Mouse (Mus musculus): Measurements from ENCODE around the gene Pus10.

Gene Pus10

GRCm38 (mm10) chr11:23695847-23696246 lies 30.4 kb downstream of the Pus10 start:
- no peak for DNase-seq (ENCODE audit: low spot score)

DNA sequence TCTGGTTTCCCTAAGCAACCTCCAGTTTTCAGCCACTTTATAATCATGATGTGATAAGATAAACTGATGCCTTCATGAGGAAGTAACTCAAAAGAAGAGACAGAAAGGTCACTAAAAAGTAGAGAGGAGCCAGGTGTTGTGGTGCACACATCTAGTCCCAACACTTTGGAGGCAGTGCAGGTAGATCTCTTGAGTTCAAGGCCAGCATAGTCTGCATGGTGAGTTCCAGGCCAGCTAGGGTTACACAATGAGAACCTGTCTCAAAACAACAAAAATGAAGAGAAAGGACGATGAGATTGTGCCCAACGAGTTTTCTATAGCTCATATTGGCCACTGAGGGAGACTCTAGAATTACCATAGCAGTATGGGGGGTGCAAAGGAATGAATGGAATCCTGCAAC lies 33.1 kb downstream of the Pus10 start:
- DNase-seq (ENCODE audit: low spot score): no peak

- DNase-seq (ENCODE audit: low spot score): no peak
Observed at GRCm38 (mm10) chr11:23699414-23700095, 34.1 kb downstream of the Pus10 start.

- no peak for DNase-seq (ENCODE audit: low spot score)
Observed at GRCm38 (mm10) chr11:23701831-23702230, 36.4 kb downstream of the Pus10 start.

DNA sequence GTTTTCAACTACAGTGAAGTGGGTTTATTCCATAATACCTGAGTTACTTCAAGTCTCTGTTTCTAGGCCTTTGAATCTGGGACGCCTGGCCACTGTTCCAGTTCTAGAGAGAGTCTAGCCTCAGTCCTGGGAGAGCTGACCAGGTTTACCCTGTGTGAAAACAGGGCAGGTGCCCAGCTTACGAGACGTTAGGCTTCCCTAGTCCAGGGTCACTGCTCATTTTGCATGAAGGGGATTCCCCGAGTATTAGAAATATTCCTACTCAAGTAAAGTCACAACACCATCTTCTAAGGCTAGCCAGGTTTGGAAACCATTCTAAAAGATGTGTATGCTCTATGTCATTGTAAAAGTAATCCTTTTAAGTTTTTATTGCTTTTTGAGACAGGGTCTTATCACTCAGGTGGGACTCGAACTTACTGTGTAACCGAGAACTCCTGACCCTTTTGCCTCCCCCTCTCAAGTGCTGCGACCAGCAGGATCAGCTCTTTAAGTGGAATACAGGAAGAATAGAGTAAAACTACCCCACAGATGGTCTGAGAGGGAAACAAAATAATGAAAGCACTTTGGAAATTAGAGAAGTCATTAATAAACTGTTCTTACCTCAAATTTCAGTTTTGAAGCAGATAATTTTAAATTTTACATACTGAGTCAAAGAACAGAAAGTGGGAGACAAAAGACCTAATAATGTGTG lies 39.3 kb downstream of the Pus10 start:
- DNase-seq (ENCODE audit: low spot score): no peak

DNA sequence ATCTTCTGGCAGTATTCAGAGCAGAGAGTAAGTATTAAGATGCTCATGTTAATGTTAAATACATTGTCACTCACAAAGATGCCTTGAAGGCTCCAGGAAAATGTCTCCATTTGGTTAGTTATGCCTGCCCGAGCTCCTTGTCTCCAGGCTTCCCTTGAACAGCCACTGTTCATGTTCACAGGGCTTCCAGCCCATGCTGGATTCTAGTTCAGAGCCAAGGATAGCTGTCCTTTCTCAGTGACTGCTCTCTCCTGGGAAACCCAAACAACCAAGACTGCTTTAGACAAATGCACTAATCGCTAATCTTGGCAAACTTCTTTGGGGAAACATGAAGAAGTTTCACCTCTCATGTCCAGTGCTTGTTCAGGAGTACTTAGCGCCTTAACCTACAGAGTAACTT lies 46.8 kb downstream of the Pus10 start:
- no peak for DNase-seq (ENCODE audit: low spot score)

DNA sequence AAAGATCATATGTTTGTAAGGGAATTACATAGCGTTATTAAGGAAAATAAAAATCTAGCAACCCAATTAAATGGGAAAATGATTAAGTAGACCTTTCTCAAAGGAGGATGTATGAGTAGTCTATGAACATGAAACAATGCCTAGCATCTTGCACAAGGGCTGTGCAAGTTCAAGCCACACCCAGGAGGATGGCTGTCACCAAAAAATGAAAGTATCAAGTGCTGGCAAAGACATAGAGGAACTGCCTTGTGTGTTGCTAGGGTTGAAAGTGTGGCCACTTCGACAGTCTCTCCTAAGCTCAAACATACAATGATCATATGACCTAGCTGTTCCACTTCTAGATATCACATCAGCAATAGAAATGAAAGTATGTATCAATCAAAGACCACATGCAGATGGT lies 53.4 kb downstream of the Pus10 start:
- DNase-seq (ENCODE audit: low spot score): no peak

DNA sequence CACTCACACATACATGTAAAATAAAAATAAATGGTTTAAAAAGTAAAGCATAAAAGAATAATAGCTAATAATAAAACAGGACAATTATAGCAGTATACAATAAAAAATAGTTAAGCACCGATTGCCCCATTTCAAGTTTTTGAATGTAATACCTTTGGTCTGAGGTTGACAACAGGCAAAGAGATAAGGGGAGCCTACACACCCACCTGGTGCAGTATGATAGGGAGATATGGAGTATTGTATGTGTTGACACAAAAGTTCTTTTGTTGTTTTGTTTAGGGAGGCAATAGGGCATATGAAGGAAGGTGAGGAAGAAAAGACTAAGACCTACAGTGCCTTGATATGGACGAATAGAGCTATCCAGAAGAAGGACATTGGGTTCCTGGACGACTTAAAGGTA lies 54.4 kb downstream of the Pus10 start:
- DNase-seq (ENCODE audit: low spot score): no peak

- DNase-seq (ENCODE audit: low spot score): no peak
Observed at GRCm38 (mm10) chr11:23722326-23722725, 56.9 kb downstream of the Pus10 start.

GRCm38 (mm10) chr11:23725850-23726249 lies 60.4 kb downstream of the Pus10 start:
- no peak for DNase-seq (ENCODE audit: low spot score)

DNA sequence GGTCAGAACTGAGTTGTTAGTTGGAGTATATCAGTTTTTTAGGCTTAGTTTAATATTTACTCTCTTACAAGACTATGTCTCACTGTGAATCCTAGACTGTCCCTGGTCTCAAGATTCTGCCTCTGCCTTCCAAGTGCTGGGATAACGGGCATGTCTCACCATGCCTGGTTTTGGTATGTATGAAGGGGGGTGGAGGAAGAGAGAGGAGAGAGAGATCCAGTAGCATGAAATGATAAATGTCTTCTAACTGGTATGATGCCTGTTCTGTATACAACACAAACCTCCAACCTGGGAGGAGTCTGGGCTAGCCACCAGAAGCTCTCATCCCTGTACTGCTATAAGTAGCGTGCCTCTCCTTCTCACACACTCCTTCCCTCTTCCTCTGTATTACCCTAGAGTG lies 61.0 kb downstream of the Pus10 start:
- DNase-seq (ENCODE audit: low spot score): no peak

- no peak for DNase-seq (ENCODE audit: low spot score)
Observed at GRCm38 (mm10) chr11:23728186-23728585, 62.7 kb downstream of the Pus10 start.

DNA sequence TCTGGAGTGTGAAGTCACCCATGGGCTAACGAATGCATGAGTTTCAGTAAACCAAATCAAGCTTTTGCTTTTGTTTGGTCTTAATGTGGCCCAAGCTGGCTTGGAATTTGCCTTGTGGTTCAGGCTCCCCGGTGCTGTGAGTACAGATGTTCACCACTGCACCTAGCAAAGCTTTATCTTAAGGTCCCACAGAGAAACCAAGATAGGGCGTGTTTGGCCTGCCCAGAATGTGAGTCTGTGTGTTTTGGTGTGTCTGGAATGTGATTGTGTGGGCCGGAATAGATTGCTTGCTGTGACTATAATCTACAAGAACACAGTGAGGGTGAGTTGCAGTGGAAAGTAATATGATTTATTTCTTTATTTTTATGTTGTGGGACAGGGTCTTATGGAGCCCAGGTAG lies 64.6 kb downstream of the Pus10 start:
- DNase-seq (ENCODE audit: low spot score): no peak

DNA sequence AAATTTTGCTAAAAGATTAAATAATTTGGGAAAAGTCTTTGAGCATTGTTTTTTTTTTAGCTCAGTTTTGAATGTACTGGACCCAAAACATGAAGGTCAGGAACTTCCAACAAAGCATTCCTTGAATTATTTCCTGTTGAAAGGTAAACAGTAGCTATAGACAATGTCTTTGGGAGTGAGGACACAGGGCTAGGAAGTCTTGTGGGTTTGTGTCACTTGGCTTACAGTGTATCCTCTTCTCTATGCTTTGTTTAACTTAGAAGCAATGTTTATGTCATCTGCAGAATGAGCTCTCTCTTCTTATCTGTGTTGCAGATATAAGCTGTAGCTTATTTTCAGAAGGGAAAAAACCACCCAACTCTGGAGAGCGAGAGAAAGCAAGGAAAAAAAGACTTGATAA lies 67.4 kb downstream of the Pus10 start:
- DNase-seq (ENCODE audit: low spot score): no peak

DNA sequence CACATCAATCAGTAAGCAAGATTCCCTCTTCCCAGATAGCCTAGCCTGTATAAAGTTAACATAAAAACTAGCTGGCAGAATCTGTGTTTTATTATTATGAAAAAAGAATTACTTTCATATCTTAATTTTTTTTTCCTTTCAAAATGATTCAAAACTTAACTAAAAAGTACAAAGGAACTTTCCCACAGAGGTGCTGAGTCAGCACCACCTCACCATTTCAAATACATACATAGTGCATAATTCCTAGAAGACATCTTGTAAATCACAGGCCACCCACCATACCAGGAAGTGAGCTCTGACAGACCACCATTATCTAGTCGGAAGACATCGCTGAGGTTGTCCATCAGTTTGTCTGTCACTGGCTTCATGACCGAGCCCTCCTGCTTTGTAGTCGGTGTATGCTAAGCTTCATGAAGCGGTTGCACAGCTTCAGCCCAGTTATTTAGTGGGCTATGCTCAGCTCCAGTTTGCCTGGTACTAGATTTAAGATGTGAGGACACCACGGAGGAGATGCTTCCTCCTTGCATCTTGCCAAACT lies 69.3 kb downstream of the Pus10 start:
- DNase-seq (ENCODE audit: low spot score): no peak

DNA sequence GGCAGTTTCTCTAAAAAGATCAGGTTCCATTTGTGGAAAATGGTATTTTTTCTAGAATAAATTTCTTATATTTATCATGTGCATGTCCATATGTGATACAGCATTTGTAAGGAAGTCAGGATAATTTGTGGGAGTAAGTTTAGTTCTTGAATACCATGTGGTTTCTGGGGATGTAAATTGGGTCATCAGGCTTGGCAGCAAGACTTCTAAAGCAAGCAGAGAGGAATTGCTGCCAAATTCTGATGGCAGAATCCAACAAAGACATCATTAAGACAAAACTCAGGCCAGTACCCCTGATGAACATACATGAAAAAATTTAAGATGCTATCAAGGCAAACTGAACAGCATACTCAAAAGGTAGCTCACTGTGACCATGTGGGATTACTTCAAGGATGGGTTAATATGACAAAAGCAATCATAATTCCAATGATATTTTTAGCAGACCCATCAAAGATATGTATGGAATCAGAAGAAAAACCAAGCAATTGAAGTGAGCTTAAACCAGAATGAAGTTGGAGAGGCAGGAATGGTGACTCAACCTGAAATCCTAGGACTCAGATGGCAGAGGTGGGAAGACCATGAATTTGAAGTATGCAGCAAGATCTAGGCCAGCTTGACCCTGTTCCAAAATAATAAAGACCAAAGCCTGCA lies 70.5 kb downstream of the Pus10 start:
- no peak for DNase-seq (ENCODE audit: low spot score)

DNA sequence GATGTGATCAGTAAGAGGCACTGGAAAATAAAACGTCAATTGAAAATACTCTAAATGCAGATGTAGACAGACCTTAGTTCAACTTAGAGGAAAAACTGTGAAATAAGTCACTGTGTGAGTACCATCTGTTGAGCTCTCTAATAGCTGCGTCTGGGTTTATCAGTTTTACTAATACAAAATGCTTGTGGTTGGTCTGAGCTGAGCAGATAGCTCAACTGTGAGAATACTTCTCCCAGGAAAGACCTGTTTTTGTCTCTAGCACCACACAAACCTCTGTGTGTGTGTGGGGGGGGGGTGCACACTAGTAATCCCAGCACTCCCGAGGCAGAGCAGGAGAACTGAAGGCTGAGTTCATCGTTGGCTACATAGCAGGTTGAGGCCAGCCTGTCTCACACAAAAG lies 75.4 kb downstream of the Pus10 start:
- no peak for DNase-seq (ENCODE audit: low spot score)

GRCm38 (mm10) chr11:23741386-23741785 lies 75.9 kb downstream of the Pus10 start:
- no peak for DNase-seq (ENCODE audit: low spot score)

- DNase-seq (ENCODE audit: low spot score): no peak
Observed at GRCm38 (mm10) chr11:23744352-23744751, 78.9 kb downstream of the Pus10 start.

GRCm38 (mm10) chr11:23746102-23746501 lies 80.6 kb downstream of the Pus10 start:
- no peak for DNase-seq (ENCODE audit: low spot score)

GRCm38 (mm10) chr11:23753136-23753710 lies 87.7 kb downstream of the Pus10 start:
- no peak for DNase-seq (ENCODE audit: low spot score)

DNA sequence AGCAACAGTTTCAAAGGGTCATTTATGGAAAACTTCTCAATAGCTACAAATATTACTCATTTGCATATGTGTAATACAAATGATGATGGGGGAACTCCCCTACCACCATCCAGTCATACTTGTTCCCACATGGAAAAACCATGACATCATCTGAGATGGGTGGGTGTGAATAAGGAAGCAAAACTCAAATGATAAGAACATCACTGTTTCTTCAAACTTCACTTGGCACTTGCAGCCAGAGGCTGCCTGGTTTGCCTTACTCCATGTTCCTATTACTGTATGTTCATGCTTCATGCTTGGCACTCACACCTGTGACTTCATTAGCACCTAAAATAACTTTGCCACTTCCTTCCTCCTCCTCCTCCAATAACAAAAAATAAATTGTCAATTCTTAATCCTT lies 88.9 kb downstream of the Pus10 start:
- no peak for DNase-seq (ENCODE audit: low spot score)

DNA sequence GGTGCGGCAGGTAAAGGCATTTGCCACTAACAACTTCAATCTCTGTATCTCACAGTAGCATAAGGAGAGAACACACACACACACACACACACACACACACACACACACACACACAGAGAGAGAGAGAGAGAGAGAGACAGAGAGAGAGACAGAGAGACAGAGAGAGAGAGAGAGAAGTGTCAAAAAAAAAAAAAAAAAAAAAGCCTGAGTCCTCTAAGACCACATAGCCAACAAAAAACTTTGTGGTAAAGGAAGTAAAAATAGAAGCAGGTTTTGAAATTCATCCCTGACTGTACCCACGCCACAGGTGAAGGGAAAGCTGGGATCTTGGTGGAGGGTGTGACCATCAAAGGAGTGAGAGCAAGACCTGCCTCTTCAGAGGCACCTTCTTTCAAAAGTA lies 92.7 kb downstream of the Pus10 start:
- no peak for DNase-seq (ENCODE audit: low spot score)

All from urinary bladder, postnatal 10 days (tissue).